Mouse (Mus musculus): Measurements from ENCODE around the gene Sap30l. TPM values are rescaled to one million over a fixed set of nuclear protein-coding genes. Genes with fewer than 3 reads are reported as not detected.
"Not testable (repeated sequence)": the region's sequence is repeated elsewhere in the genome, so short reads cannot be mapped to it uniquely, and the experiment has no call there.

The Sap30l gene
- polyA plus RNA-seq, 1 experiment from 2014 or later: 20.4 TPM

DNA sequence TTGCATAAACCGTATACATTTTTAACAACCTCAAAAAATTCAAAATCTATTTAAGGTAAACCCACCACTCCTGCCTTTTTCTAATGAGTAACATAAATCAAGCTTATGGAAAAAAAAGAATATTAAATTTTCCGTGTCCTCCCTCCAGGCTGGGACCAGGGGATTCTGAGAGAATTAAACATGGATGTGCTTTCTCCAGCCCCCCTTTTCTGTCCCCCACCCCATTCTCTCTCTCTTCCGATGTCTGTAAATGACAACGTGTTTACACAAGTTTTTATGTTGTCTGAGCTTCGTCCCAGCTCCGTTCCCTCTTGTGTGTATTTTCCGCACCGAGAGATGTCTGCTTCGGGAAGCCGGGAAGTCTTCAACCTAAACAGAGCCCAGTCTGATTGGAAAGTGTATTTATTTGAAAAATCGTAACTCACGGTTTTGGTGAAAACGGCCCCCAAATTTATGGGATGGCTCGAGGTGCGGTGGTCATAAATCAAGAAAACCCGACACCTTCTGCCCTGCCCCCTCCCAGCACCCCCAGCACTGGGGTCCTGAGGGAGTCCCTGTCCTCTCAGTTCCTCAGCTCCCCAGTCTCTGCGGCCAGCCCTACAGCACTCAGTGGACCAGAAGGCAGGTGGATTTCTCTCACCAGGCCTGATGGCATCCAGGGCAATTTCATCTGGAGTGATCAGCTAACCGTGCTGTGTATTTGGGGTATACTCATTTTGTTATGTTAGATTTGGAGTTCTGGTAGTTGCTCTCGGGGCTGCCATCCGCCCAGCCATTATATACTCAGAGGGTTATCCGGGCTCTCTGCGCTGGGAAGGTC, 36.6 kb downstream of the Sap30l start:
- WGBS: 35% methylated on average over 22 of the region's 22 CpGs
- no peaks in the 10 kb centered on the region for H3K9me3 ChIP-seq (ENCODE audit: control insufficient read depth, low read length)
- H3K27ac ChIP-seq (replicated peaks in 1 of 2; ENCODE audit: control insufficient read depth in 1 of 2, insufficient read depth in 1 of 2, low read depth in 2 of 2, low read length in 2 of 2): no peak overlapping the region
- H3K36me3 ChIP-seq (ENCODE audit: control insufficient read depth, insufficient read depth, low read length): no peaks in the 10 kb centered on the region
- ATAC-seq (ENCODE audit: insufficient number of reproducible peaks, insufficient read depth, low FRiP score, low read depth): no peak
- H3K4me3 ChIP-seq (ENCODE audit: control insufficient read depth in 1 of 2, insufficient read depth in 1 of 2, low read depth in 1 of 2, low read length in 2 of 2): no peak overlapping the region
- H3K4me2 ChIP-seq (ENCODE audit: low read length): peak overlapping the region; percentile 3; the same call in 1 of the 2 replicates
- H3K9ac ChIP-seq (ENCODE audit: low read length): no peak overlapping the region
- peaks cover 77% of the 10 kb centered on the region for H3K27me3 ChIP-seq (ENCODE audit: control insufficient read depth, insufficient read depth, low read length)
- H3K4me1 ChIP-seq (ENCODE audit: control insufficient read depth in 2 of 2, insufficient read depth in 2 of 2, low read length in 2 of 2): peaks cover 6 to 11% of the 10 kb centered on the region in 2 experiments

DNA sequence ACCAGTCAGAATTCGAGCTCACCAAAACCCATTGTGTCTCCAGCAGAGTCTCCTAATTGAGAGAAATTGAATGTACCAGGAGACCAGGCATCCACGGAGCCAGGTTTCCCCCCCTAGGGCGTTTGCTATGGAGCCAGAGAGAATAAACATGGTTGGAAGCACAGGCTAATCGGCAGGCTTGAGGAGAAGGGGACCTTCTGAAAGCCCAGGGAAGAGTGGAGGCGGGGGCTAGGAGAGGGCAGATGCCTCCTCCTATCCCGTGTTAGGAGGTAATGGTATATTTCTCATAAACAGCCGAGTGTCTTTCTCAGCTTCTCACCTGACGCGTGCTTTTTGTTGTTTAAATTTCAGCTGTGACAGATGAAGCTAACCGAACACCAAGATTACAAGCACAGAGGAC, 39.5 kb downstream of the Sap30l start:
- Histone ChIP-seq H3K9me3 (ENCODE audit: control insufficient read depth, low read length) (no peaks in the 10 kb centered on the region), H3K36me3 (ENCODE audit: control insufficient read depth, insufficient read depth, low read length) (no peaks in the 10 kb centered on the region), H3K4me1 (ENCODE audit: control insufficient read depth in 2 of 2, insufficient read depth in 2 of 2, low read length in 2 of 2) (peaks cover 6 to 8% of the 10 kb centered on the region in 2 experiments; a peak in 3 of 4 replicates), H3K27me3 (ENCODE audit: control insufficient read depth, insufficient read depth, low read length) (peaks cover 49% of the 10 kb centered on the region), H3K27ac (replicated peaks in 1 of 2; ENCODE audit: control insufficient read depth in 1 of 2, insufficient read depth in 1 of 2, low read depth in 2 of 2, low read length in 2 of 2) (no peak overlapping the region), H3K4me2 (ENCODE audit: low read length) (no peak overlapping the region), H3K4me3 (ENCODE audit: control insufficient read depth in 1 of 2, insufficient read depth in 1 of 2, low read depth in 1 of 2, low read length in 2 of 2) (no peak overlapping the region), H3K9ac (ENCODE audit: low read length) (no peak overlapping the region)
- 34% methylated on average over 10 of the region's 10 CpGs for WGBS
- ATAC-seq (ENCODE audit: insufficient number of reproducible peaks, insufficient read depth, low FRiP score, low read depth): no peak

DNA sequence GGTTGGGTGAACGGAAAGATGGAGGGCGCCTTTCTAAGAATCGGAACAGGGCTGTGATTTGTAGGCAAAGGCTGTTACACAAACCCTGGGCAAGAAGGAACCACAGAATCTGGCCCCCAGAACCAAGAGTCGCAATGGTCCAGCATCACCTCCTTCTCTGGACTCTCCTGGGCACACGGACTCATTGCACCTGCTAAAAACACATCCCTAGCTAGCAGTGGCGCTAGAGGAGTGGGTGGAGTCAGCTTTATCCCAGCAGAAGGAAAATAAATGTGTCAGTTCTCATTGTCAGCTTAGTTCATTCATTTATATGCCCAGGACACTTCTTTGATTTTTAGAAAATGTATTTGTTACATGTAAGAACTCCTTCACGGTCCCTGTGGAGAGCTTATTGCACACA, 40.0 kb downstream of the Sap30l start:
- WGBS: 45% methylated on average over 7 of the region's 7 CpGs
- ATAC-seq (ENCODE audit: insufficient number of reproducible peaks, insufficient read depth, low FRiP score, low read depth): no peak
- Histone ChIP-seq H3K4me3 (ENCODE audit: control insufficient read depth in 1 of 2, insufficient read depth in 1 of 2, low read depth in 1 of 2, low read length in 2 of 2) (no peak overlapping the region), H3K4me2 (ENCODE audit: low read length) (no peak overlapping the region), H3K9me3 (ENCODE audit: control insufficient read depth, low read length) (no peaks in the 10 kb centered on the region), H3K27ac (replicated peaks in 1 of 2; ENCODE audit: control insufficient read depth in 1 of 2, insufficient read depth in 1 of 2, low read depth in 2 of 2, low read length in 2 of 2) (no peak overlapping the region), H3K27me3 (ENCODE audit: control insufficient read depth, insufficient read depth, low read length) (peaks cover 45% of the 10 kb centered on the region), H3K9ac (ENCODE audit: low read length) (no peak overlapping the region), H3K4me1 (ENCODE audit: control insufficient read depth in 2 of 2, insufficient read depth in 2 of 2, low read length in 2 of 2) (peaks cover 6 to 8% of the 10 kb centered on the region in 2 experiments; a peak in 3 of 4 replicates), H3K36me3 (ENCODE audit: control insufficient read depth, insufficient read depth, low read length) (no peaks in the 10 kb centered on the region)

DNA sequence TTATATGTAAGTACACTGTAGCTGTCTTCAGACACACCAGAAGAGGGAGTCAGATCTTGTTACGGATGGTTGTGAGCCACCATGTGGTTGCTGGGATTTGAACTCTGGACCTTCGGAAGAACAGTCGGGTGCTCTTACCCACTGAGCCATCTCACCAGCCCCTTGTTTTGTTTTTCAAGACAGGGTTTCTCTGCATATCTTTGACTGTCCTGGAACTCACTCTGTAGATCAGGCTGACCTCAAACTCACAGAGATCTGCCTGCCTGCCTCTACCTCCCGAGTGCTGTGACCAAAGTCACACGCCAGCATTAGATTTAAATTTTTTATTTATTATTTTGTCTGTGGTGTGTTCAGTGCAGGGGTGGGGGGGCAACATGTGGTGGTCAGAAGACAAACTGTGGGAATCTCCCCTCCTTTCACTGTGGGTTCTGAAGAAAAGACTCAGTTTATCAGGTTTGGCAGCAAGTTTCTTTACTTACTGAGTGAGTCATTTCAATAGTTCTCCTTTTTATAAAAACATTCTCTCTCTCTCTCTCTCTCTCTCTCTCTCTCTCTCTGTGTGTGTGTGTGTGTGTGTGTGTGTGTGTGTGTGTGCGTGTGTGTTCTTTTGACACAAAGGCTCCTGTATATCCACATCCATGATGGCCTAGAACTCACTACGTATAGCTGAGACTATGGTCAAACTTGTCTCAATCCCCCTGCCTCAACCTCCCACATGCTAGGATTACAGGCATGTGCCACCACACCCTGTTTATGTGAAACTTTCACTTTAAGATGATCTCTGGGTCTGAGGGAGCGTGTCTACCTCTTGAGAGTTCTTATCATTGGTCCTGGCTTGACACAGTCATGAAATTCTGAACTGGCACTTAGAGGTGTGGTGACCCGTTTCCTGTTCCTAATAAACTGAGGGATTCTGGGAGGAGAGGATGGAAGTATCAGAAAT, 45.3 kb downstream of the Sap30l start:
- not testable (repeated sequence) for ATAC-seq (ENCODE audit: insufficient number of reproducible peaks, insufficient read depth, low FRiP score, low read depth); H3K9ac ChIP-seq (ENCODE audit: low read length); H3K27me3 ChIP-seq (ENCODE audit: control insufficient read depth, insufficient read depth, low read length); H3K4me3 ChIP-seq (ENCODE audit: control insufficient read depth in 1 of 2, insufficient read depth in 1 of 2, low read depth in 1 of 2, low read length in 2 of 2); H3K9me3 ChIP-seq (ENCODE audit: control insufficient read depth, low read length); H3K36me3 ChIP-seq (ENCODE audit: control insufficient read depth, insufficient read depth, low read length); H3K4me2 ChIP-seq (ENCODE audit: low read length); H3K4me1 ChIP-seq (ENCODE audit: control insufficient read depth in 2 of 2, insufficient read depth in 2 of 2, low read length in 2 of 2)
- 61% methylated on average over 7 of the region's 9 CpGs for WGBS
- H3K27ac ChIP-seq (replicated peaks in 1 of 2; ENCODE audit: control insufficient read depth in 1 of 2, insufficient read depth in 1 of 2, low read depth in 2 of 2, low read length in 2 of 2): peak overlapping the region in 1 of 2 experiments; percentile 27; a peak in 2 of 4 replicates

DNA sequence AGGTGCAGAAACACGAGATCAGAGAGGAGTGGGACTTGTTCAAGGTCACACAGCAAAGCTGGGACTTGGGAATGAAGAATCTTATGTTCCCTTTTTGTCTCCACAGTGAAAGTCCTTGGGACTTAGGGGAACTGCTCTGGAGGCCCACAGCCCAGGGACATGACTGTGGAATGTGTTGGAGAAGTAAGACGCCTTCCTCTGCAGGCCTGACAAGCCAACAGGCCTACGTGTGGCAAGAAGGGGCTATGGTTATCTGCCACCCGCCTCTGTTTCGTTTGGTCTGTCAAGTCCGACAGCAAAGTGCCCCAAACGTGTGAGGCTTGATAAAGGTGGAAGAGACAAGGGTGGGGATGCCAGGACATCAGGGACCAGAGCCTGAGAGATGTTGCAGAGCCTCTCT, 46.0 kb downstream of the Sap30l start:
- peaks cover 5% of the 10 kb centered on the region; the same call in 1 of the 2 replicates for H3K27me3 ChIP-seq (ENCODE audit: control insufficient read depth, insufficient read depth, low read length)
- peaks cover 0 to 4% of the 10 kb centered on the region in 2 experiments; a peak in 2 of 4 replicates for H3K4me1 ChIP-seq (ENCODE audit: control insufficient read depth in 2 of 2, insufficient read depth in 2 of 2, low read length in 2 of 2)
- WGBS: 19% methylated on average over 7 of the region's 7 CpGs
- ATAC-seq (ENCODE audit: insufficient number of reproducible peaks, insufficient read depth, low FRiP score, low read depth): no peak
- peak overlapping the region in 1 of 2 experiments; percentile 27; a peak in 2 of 4 replicates for H3K27ac ChIP-seq (replicated peaks in 1 of 2; ENCODE audit: control insufficient read depth in 1 of 2, insufficient read depth in 1 of 2, low read depth in 2 of 2, low read length in 2 of 2)
- H3K9me3 ChIP-seq (ENCODE audit: control insufficient read depth, low read length): no peaks in the 10 kb centered on the region
- no peaks in the 10 kb centered on the region for H3K36me3 ChIP-seq (ENCODE audit: control insufficient read depth, insufficient read depth, low read length)
- H3K4me3 ChIP-seq (ENCODE audit: control insufficient read depth in 1 of 2, insufficient read depth in 1 of 2, low read depth in 1 of 2, low read length in 2 of 2): no peak overlapping the region
- no peak overlapping the region for H3K9ac ChIP-seq (ENCODE audit: low read length)
- H3K4me2 ChIP-seq (ENCODE audit: low read length): no peak overlapping the region

DNA sequence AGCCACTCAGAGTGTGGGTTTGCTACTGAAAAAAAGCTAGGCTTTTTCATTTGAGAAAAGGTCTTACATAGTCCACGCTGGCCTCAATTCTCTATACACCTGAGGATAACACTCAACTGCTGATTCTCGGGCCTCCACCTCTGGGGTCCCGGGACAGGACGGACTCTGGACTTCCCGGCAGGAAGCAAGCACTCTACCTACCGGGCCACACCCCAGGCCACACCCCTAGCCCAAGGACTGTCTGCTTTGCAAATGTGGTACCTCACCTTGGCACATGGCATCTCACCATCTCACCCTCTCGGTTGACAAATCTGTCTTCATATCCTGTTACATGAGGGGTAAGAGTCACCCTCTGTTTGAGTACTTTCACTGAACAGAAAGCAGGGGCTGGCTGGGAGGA, 48.9 kb downstream of the Sap30l start:
- Histone ChIP-seq H3K36me3 (ENCODE audit: control insufficient read depth, insufficient read depth, low read length) (no peaks in the 10 kb centered on the region), H3K27me3 (ENCODE audit: control insufficient read depth, insufficient read depth, low read length) (no peaks in the 10 kb centered on the region), H3K4me1 (ENCODE audit: control insufficient read depth in 2 of 2, insufficient read depth in 2 of 2, low read length in 2 of 2) (peaks cover 0 to 4% of the 10 kb centered on the region in 2 experiments; a peak in 2 of 4 replicates), H3K4me3 (ENCODE audit: control insufficient read depth in 1 of 2, insufficient read depth in 1 of 2, low read depth in 1 of 2, low read length in 2 of 2) (no peak overlapping the region), H3K27ac (replicated peaks in 1 of 2; ENCODE audit: control insufficient read depth in 1 of 2, insufficient read depth in 1 of 2, low read depth in 2 of 2, low read length in 2 of 2) (no peak overlapping the region), H3K9me3 (ENCODE audit: control insufficient read depth, low read length) (no peaks in the 10 kb centered on the region), H3K9ac (ENCODE audit: low read length) (no peak overlapping the region), H3K4me2 (ENCODE audit: low read length) (no peak overlapping the region)
- WGBS: 58% methylated on average over 7 of the region's 7 CpGs
- ATAC-seq (ENCODE audit: insufficient number of reproducible peaks, insufficient read depth, low FRiP score, low read depth): no peak

DNA sequence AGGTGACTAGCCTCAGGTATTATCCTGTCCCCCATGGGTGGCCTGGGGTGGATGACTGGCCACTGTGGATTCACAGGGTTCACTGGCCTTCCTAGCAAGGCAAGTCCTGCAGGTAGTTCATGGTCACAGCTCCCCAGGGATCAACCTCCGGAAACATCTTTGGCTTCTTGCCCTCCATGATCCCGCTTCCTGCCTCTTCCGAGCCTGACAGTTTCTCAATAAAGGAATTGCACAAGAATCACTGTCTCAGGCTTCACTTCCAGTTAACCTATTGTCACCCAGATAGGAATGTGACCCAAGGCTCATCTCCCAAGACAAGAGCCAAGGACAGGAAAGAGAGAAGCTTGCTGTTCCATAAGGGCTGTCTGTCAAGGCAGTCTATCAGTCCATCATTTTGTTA, 49.5 kb downstream of the Sap30l start:
- ATAC-seq (ENCODE audit: insufficient number of reproducible peaks, insufficient read depth, low FRiP score, low read depth): no peak
- 44% methylated on average over 3 of the region's 3 CpGs for WGBS
- no peak overlapping the region for H3K4me2 ChIP-seq (ENCODE audit: low read length)

More for the DNA sequence above, 49.5 kb downstream of the Sap30l start:
- Histone ChIP-seq H3K4me1 (ENCODE audit: control insufficient read depth in 2 of 2, insufficient read depth in 2 of 2, low read length in 2 of 2) (peaks cover 0 to 4% of the 10 kb centered on the region in 2 experiments; a peak in 2 of 4 replicates), H3K4me3 (ENCODE audit: control insufficient read depth in 1 of 2, insufficient read depth in 1 of 2, low read depth in 1 of 2, low read length in 2 of 2) (no peak overlapping the region), H3K36me3 (ENCODE audit: control insufficient read depth, insufficient read depth, low read length) (no peaks in the 10 kb centered on the region), H3K9ac (ENCODE audit: low read length) (no peak overlapping the region), H3K9me3 (ENCODE audit: control insufficient read depth, low read length) (no peaks in the 10 kb centered on the region), H3K27ac (replicated peaks in 1 of 2; ENCODE audit: control insufficient read depth in 1 of 2, insufficient read depth in 1 of 2, low read depth in 2 of 2, low read length in 2 of 2) (no peak overlapping the region), H3K27me3 (ENCODE audit: control insufficient read depth, insufficient read depth, low read length) (no peaks in the 10 kb centered on the region)

Measured in heart, embryonic 14.5 days (tissue).